Mouse (Mus musculus): ENCODE measurements at regions not wholly inside any gene's neighbourhood (a gene's known extent, or its start where the extent isn't known, plus 50 kb on each side); places are given as distances from the start of the nearest gene placed in this dataset.

DNA sequence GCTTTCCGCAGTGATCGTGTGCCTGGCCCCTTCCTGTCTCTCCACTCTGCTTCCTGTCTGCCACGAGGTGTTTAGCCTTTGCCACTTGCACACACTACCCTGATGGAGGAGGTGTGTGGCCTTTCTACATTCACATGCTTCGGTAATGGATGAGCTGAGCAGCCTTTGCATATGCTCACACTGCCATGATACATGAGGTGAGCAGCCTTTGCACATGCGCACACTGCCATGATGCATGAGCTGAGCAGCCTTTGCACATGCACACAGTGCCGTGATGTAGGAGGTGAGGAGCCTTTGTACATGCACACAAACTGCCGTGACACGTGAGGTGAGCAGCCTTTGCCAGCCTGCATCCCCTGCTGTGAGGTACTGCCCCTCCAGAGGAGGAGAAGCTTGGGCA lies 58.3 kb downstream of the Erv3 start:
- H3K9me3 ChIP-seq (replicated peaks): no peaks in the 10 kb centered on the region
- H3K36me3 ChIP-seq (replicated peaks): no peaks in the 10 kb centered on the region
- no peak overlapping the region for H3K4me3 ChIP-seq (ENCODE audit: low read depth, low read length)
- H3K4me1 ChIP-seq (ENCODE audit: insufficient read depth, low read depth, low read length): no peaks in the 10 kb centered on the region
- DNase-seq (ENCODE audit: low spot score): no peak
- ATAC-seq (ENCODE audit: extremely low read depth, insufficient number of reproducible peaks, low FRiP score, poor library complexity, severe bottlenecking): no peak
- no peak for TF ChIP-seq POLR2AphosphoS5 (IDR thresholded peaks at IDR 0.05; ENCODE audit: insufficient replicate concordance, low read depth, low read length)
- no peak for TF ChIP-seq GATA2 (IDR thresholded peaks at IDR 0.05; ENCODE audit: borderline replicate concordance, low read depth, low read length)
- no peak for TF ChIP-seq TAL1 (conservative IDR thresholded peaks at IDR 0.05; ENCODE audit: low read depth, low read length)
- no peak for TF ChIP-seq GATA1 (IDR thresholded peaks at IDR 0.05; ENCODE audit: borderline replicate concordance, low read length)
- no peak for TF ChIP-seq CTCF (IDR thresholded peaks at IDR 0.05; ENCODE audit: low read depth, low read length)
- peaks cover 4% of the 10 kb centered on the region; the same call in 1 of the 2 replicates for H3K27me3 ChIP-seq (ENCODE audit: insufficient read depth, low read length)

- H3K4me3 ChIP-seq (ENCODE audit: low read depth, low read length): no peak overlapping the region
- no peaks in the 10 kb centered on the region for H3K9me3 ChIP-seq (replicated peaks)
- ATAC-seq (ENCODE audit: extremely low read depth, insufficient number of reproducible peaks, low FRiP score, poor library complexity, severe bottlenecking) (no peak), DNase-seq (ENCODE audit: low spot score) (no peak)
- no peaks in the 10 kb centered on the region for H3K36me3 ChIP-seq (replicated peaks)
- H3K27me3 ChIP-seq (ENCODE audit: insufficient read depth, low read length): peaks cover 4% of the 10 kb centered on the region; the same call in 1 of the 2 replicates
- no peaks in the 10 kb centered on the region for H3K4me1 ChIP-seq (ENCODE audit: insufficient read depth, low read depth, low read length)
- TF ChIP-seq POLR2AphosphoS5 (IDR thresholded peaks at IDR 0.05; ENCODE audit: insufficient replicate concordance, low read depth, low read length) (no peak), CTCF (IDR thresholded peaks at IDR 0.05; ENCODE audit: low read depth, low read length) (no peak), GATA1 (IDR thresholded peaks at IDR 0.05; ENCODE audit: borderline replicate concordance, low read length) (no peak), TAL1 (conservative IDR thresholded peaks at IDR 0.05; ENCODE audit: low read depth, low read length) (no peak), GATA2 (IDR thresholded peaks at IDR 0.05; ENCODE audit: borderline replicate concordance, low read depth, low read length) (no peak)
Measured at GRCm38 (mm10) chr2:131800126-131800894, 59.2 kb downstream of the Erv3 start.

DNA sequence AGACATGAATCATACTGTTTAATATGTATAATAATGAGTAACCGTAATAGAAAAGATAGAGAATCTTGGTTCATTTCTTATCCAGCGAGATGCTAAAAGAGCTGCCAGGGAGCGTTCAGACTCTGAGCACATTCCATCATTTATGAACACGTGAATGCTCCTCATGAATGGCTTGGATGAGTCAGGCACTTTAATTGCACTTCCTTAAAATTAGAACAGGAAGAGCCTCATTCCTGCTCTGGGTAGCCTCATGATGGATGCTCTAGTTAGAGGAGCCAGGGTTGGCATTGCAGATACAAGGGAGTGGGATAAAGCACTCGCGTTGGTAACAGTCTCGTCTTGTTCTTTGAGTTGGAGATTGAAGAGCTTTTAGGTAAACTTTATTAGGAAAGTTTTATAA lies 60.1 kb downstream of the Erv3 start:
- Histone ChIP-seq H3K4me1 (ENCODE audit: insufficient read depth, low read depth, low read length) (no peaks in the 10 kb centered on the region), H3K4me3 (ENCODE audit: low read depth, low read length) (no peak overlapping the region), H3K27me3 (ENCODE audit: insufficient read depth, low read length) (peaks cover 4% of the 10 kb centered on the region; the same call in 1 of the 2 replicates), H3K36me3 (replicated peaks) (no peaks in the 10 kb centered on the region), H3K9me3 (replicated peaks) (no peaks in the 10 kb centered on the region)
- DNase-seq (ENCODE audit: low spot score): no peak
- no peak for ATAC-seq (ENCODE audit: extremely low read depth, insufficient number of reproducible peaks, low FRiP score, poor library complexity, severe bottlenecking)
- TF ChIP-seq CTCF (IDR thresholded peaks at IDR 0.05; ENCODE audit: low read depth, low read length) (no peak), POLR2AphosphoS5 (IDR thresholded peaks at IDR 0.05; ENCODE audit: insufficient replicate concordance, low read depth, low read length) (no peak)

GRCm38 (mm10) chr2:131797001-131797693 lies 62.4 kb downstream of the Erv3 start:
- H3K4me3 ChIP-seq (ENCODE audit: low read depth, low read length): no peak overlapping the region
- no peaks in the 10 kb centered on the region for H3K4me1 ChIP-seq (ENCODE audit: insufficient read depth, low read depth, low read length)
- peaks cover 4% of the 10 kb centered on the region; the same call in 1 of the 2 replicates for H3K27me3 ChIP-seq (ENCODE audit: insufficient read depth, low read length)
- no peak for TF ChIP-seq CTCF (IDR thresholded peaks at IDR 0.05; ENCODE audit: low read depth, low read length)
- no peak for TF ChIP-seq TAL1 (conservative IDR thresholded peaks at IDR 0.05; ENCODE audit: low read depth, low read length)
- no peak for TF ChIP-seq POLR2AphosphoS5 (IDR thresholded peaks at IDR 0.05; ENCODE audit: insufficient replicate concordance, low read depth, low read length)
- TF ChIP-seq GATA1 (IDR thresholded peaks at IDR 0.05; ENCODE audit: borderline replicate concordance, low read length): no peak
- no peak for TF ChIP-seq GATA2 (IDR thresholded peaks at IDR 0.05; ENCODE audit: borderline replicate concordance, low read depth, low read length)
- ATAC-seq (ENCODE audit: extremely low read depth, insufficient number of reproducible peaks, low FRiP score, poor library complexity, severe bottlenecking) (no peak), DNase-seq (ENCODE audit: low spot score) (no peak)
- H3K36me3 ChIP-seq (replicated peaks): no peaks in the 10 kb centered on the region
- H3K9me3 ChIP-seq (replicated peaks): no peaks in the 10 kb centered on the region

DNA sequence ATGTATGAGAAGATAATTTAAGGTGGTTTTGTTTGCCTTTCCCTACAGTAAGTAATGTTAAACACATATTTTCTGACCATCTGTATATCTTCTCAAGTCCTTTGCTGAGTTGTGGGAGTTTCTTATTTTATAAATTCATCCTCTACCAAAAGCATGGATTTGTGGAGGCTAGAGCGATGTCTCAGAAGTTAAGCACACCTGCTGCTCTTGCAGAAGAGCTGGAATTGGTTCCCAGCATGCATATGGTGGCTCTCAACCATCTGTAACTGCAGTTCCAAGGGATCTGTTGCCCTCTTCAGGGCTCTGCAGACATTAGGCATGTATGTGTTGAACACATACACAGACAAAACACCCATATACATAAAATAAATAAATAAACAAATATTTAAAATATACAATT lies 84.2 kb downstream of the Erv3 start:
- Histone ChIP-seq H3K36me3 (replicated peaks) (no peaks in the 10 kb centered on the region), H3K4me3 (ENCODE audit: low read depth, low read length) (no peak overlapping the region), H3K9me3 (replicated peaks) (peaks cover 2% of the 10 kb centered on the region; the same call in 1 of the 2 replicates), H3K27me3 (ENCODE audit: insufficient read depth, low read length) (peaks cover 3% of the 10 kb centered on the region; the same call in 1 of the 2 replicates), H3K4me1 (ENCODE audit: insufficient read depth, low read depth, low read length) (no peaks in the 10 kb centered on the region)
- DNase-seq (ENCODE audit: low spot score): no peak
- no peak for ATAC-seq (ENCODE audit: extremely low read depth, insufficient number of reproducible peaks, low FRiP score, poor library complexity, severe bottlenecking)
- TF ChIP-seq GATA1 (IDR thresholded peaks at IDR 0.05; ENCODE audit: borderline replicate concordance, low read length) (no peak), TAL1 (conservative IDR thresholded peaks at IDR 0.05; ENCODE audit: low read depth, low read length) (no peak), CTCF (IDR thresholded peaks at IDR 0.05; ENCODE audit: low read depth, low read length) (no peak), GATA2 (IDR thresholded peaks at IDR 0.05; ENCODE audit: borderline replicate concordance, low read depth, low read length) (no peak), POLR2AphosphoS5 (IDR thresholded peaks at IDR 0.05; ENCODE audit: insufficient replicate concordance, low read depth, low read length) (no peak)

GRCm38 (mm10) chr2:131773691-131774090 lies 85.9 kb downstream of the Erv3 start:
- ATAC-seq (ENCODE audit: extremely low read depth, insufficient number of reproducible peaks, low FRiP score, poor library complexity, severe bottlenecking): no peak
- H3K4me1 ChIP-seq (ENCODE audit: insufficient read depth, low read depth, low read length): no peaks in the 10 kb centered on the region

More at GRCm38 (mm10) chr2:131773691-131774090, 85.9 kb downstream of the Erv3 start:
- peaks cover 3% of the 10 kb centered on the region; the same call in 1 of the 2 replicates for H3K27me3 ChIP-seq (ENCODE audit: insufficient read depth, low read length)
- no peaks in the 10 kb centered on the region for H3K9me3 ChIP-seq (replicated peaks)
- no peak for DNase-seq (ENCODE audit: low spot score)
- H3K36me3 ChIP-seq (replicated peaks): no peaks in the 10 kb centered on the region
- no peak overlapping the region for H3K4me3 ChIP-seq (ENCODE audit: low read depth, low read length)
- TF ChIP-seq TAL1 (conservative IDR thresholded peaks at IDR 0.05; ENCODE audit: low read depth, low read length) (no peak), GATA2 (IDR thresholded peaks at IDR 0.05; ENCODE audit: borderline replicate concordance, low read depth, low read length) (no peak), POLR2AphosphoS5 (IDR thresholded peaks at IDR 0.05; ENCODE audit: insufficient replicate concordance, low read depth, low read length) (no peak), GATA1 (IDR thresholded peaks at IDR 0.05; ENCODE audit: borderline replicate concordance, low read length) (no peak), CTCF (IDR thresholded peaks at IDR 0.05; ENCODE audit: low read depth, low read length) (no peak)
